Mouse (Mus musculus): ENCODE measurements around the gene Pcmt1. TPM values are rescaled to one million over a fixed set of nuclear protein-coding genes. Genes with fewer than 3 reads are reported as not detected.

Gene Pcmt1
- polyA plus RNA-seq, 2 experiments: 66.5 to 125 TPM

GRCm38 (mm10) chr10:7600647-7601046, 80.3 kb downstream of the Pcmt1 start:
- 17% methylated on average over 6 of the region's 6 CpGs for WGBS
- peak; percentile 69 for DNase-seq (ENCODE audit: low spot score)

GRCm38 (mm10) chr10:7598177-7598576, 82.8 kb downstream of the Pcmt1 start:
- H3K4me1 ChIP-seq (ENCODE audit: control insufficient read depth, insufficient read depth, low read length): no peaks in the 10 kb centered on the region
- no peak overlapping the region for H3K4me2 ChIP-seq (replicated peaks; ENCODE audit: low read depth, low read length, severe bottlenecking)
- no peaks in the 10 kb centered on the region for H3K9me3 ChIP-seq (ENCODE audit: control insufficient read depth, low read length)
- TF ChIP-seq POLR2A (IDR thresholded peaks at IDR 0.05; ENCODE audit: borderline replicate concordance, extremely low read depth, insufficient read depth, insufficient read length): no peak
- no peak overlapping the region for H3K4me3 ChIP-seq (replicated peaks; ENCODE audit: low read length)
- H3K36me3 ChIP-seq (ENCODE audit: control insufficient read depth, insufficient read depth, low read length): no peaks in the 10 kb centered on the region
- DNase-seq (ENCODE audit: low spot score) (no peak), ATAC-seq (ENCODE audit: low FRiP score, low read depth) (no peak)
- no peaks in the 10 kb centered on the region for H3K27me3 ChIP-seq (ENCODE audit: control insufficient read depth, insufficient read depth, low read length)
- H3K27ac ChIP-seq (replicated peaks; ENCODE audit: low read depth, low read length): no peak overlapping the region
- H3K9ac ChIP-seq (ENCODE audit: low read depth, low read length, severe bottlenecking): no peak overlapping the region
- 88% methylated on average over 7 of the region's 7 CpGs for WGBS

More at GRCm38 (mm10) chr10:7600647-7601046, 80.3 kb downstream of the Pcmt1 start:
- Histone ChIP-seq H3K4me3 (replicated peaks; ENCODE audit: low read length) (no peak overlapping the region), H3K27me3 (ENCODE audit: control insufficient read depth, insufficient read depth, low read length) (no peaks in the 10 kb centered on the region), H3K9me3 (ENCODE audit: control insufficient read depth, low read length) (no peaks in the 10 kb centered on the region), H3K36me3 (ENCODE audit: control insufficient read depth, insufficient read depth, low read length) (no peaks in the 10 kb centered on the region), H3K9ac (ENCODE audit: low read depth, low read length, severe bottlenecking) (no peak overlapping the region), H3K4me1 (ENCODE audit: control insufficient read depth, insufficient read depth, low read length) (no peaks in the 10 kb centered on the region), H3K4me2 (replicated peaks; ENCODE audit: low read depth, low read length, severe bottlenecking) (no peak overlapping the region), H3K27ac (replicated peaks; ENCODE audit: low read depth, low read length) (no peak overlapping the region)
- ATAC-seq (ENCODE audit: low FRiP score, low read depth): no peak
- no peak for TF ChIP-seq POLR2A (IDR thresholded peaks at IDR 0.05; ENCODE audit: borderline replicate concordance, extremely low read depth, insufficient read depth, insufficient read length)

GRCm38 (mm10) chr10:7596251-7596650, 84.7 kb downstream of the Pcmt1 start:
- H3K9me3 ChIP-seq (ENCODE audit: control insufficient read depth, low read length): no peaks in the 10 kb centered on the region
- no peaks in the 10 kb centered on the region for H3K36me3 ChIP-seq (ENCODE audit: control insufficient read depth, insufficient read depth, low read length)
- no peak for TF ChIP-seq POLR2A (IDR thresholded peaks at IDR 0.05; ENCODE audit: borderline replicate concordance, extremely low read depth, insufficient read depth, insufficient read length)
- no peak overlapping the region for H3K9ac ChIP-seq (ENCODE audit: low read depth, low read length, severe bottlenecking)
- H3K4me1 ChIP-seq (ENCODE audit: control insufficient read depth, insufficient read depth, low read length): no peaks in the 10 kb centered on the region
- 78% methylated on average over 1 of the region's 1 CpGs for WGBS
- no peak overlapping the region for H3K4me2 ChIP-seq (replicated peaks; ENCODE audit: low read depth, low read length, severe bottlenecking)
- no peak overlapping the region for H3K27ac ChIP-seq (replicated peaks; ENCODE audit: low read depth, low read length)
- ATAC-seq (ENCODE audit: low FRiP score, low read depth) (no peak), DNase-seq (ENCODE audit: low spot score) (no peak)
- no peak overlapping the region for H3K4me3 ChIP-seq (replicated peaks; ENCODE audit: low read length)
- H3K27me3 ChIP-seq (ENCODE audit: control insufficient read depth, insufficient read depth, low read length): peaks cover 7% of the 10 kb centered on the region

- Histone ChIP-seq H3K27me3 (ENCODE audit: control insufficient read depth, insufficient read depth, low read length) (peaks cover 19% of the 10 kb centered on the region), H3K9ac (ENCODE audit: low read depth, low read length, severe bottlenecking) (no peak overlapping the region), H3K9me3 (ENCODE audit: control insufficient read depth, low read length) (no peaks in the 10 kb centered on the region), H3K4me2 (replicated peaks; ENCODE audit: low read depth, low read length, severe bottlenecking) (no peak overlapping the region), H3K4me1 (ENCODE audit: control insufficient read depth, insufficient read depth, low read length) (peaks cover 2% of the 10 kb centered on the region; the same call in 1 of the 2 replicates), H3K27ac (replicated peaks; ENCODE audit: low read depth, low read length) (no peak overlapping the region), H3K4me3 (replicated peaks; ENCODE audit: low read length) (no peak overlapping the region), H3K36me3 (ENCODE audit: control insufficient read depth, insufficient read depth, low read length) (no peaks in the 10 kb centered on the region)
- TF ChIP-seq POLR2A (IDR thresholded peaks at IDR 0.05; ENCODE audit: borderline replicate concordance, extremely low read depth, insufficient read depth, insufficient read length): no peak
- no peak for DNase-seq (ENCODE audit: low spot score)
- 43% methylated on average over 7 of the region's 7 CpGs for WGBS
- no peak for ATAC-seq (ENCODE audit: low FRiP score, low read depth)
Observed at GRCm38 (mm10) chr10:7594797-7595196, 86.1 kb downstream of the Pcmt1 start.

- Histone ChIP-seq H3K4me2 (replicated peaks; ENCODE audit: low read depth, low read length, severe bottlenecking) (peak overlapping the region; percentile 99), H3K9ac (ENCODE audit: low read depth, low read length, severe bottlenecking) (no peak overlapping the region), H3K4me1 (ENCODE audit: control insufficient read depth, insufficient read depth, low read length) (peaks cover 2% of the 10 kb centered on the region; the same call in 1 of the 2 replicates), H3K36me3 (ENCODE audit: control insufficient read depth, insufficient read depth, low read length) (no peaks in the 10 kb centered on the region), H3K27ac (replicated peaks; ENCODE audit: low read depth, low read length) (no peak overlapping the region), H3K27me3 (ENCODE audit: control insufficient read depth, insufficient read depth, low read length) (peaks cover 19% of the 10 kb centered on the region), H3K9me3 (ENCODE audit: control insufficient read depth, low read length) (no peaks in the 10 kb centered on the region), H3K4me3 (replicated peaks; ENCODE audit: low read length) (peak overlapping the region; percentile 66)
- DNase-seq (ENCODE audit: low spot score) (no peak), ATAC-seq (ENCODE audit: low FRiP score, low read depth) (no peak)
- 10% methylated on average over 8 of the region's 8 CpGs for WGBS
- no peak for TF ChIP-seq POLR2A (IDR thresholded peaks at IDR 0.05; ENCODE audit: borderline replicate concordance, extremely low read depth, insufficient read depth, insufficient read length)
Observed at GRCm38 (mm10) chr10:7590792-7591191, 90.1 kb downstream of the Pcmt1 start.
